Comparison of ENCODE assay signal across 10 mouse cellular contexts in the genomic region with DNA sequence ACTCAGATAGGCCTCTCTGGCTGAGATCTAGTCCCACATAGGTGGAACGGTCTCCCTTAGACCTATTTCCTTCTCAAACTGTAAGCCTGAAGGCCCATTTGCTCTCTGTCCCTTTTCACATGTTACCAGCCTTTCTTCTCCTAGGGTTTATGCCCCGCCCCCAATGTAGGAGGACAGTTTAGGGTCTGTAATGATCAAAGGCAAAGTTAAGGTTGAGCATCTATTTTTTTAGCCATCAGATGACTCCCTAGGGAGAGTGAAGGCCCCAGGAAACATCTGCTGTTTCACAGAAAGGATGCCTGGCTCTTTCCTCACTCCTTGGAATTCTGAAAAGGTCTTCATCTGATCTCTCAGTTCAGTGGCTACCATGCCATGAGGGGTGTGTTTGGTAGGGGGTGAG.
A peak's percentile ranks its signal among the peaks of the same experiment; 100 is the strongest.
DNase-seq lines count a peak whose midpoint lies in the region; ATAC-seq and TF ChIP-seq lines count a peak whose summit lies in the region.
"Had no signal": no experiment of that assay in that cellular context is flagged by ENCODE, and none has a peak within 500 bp of the region (broad histone marks: within the 10 kb centered on the region; RNA-seq: fewer than 3 reads in every experiment).

No protein-coding gene starts in this region.

- peaks cover 20% of the 10 kb centered on the region for H3K4me1 ChIP-seq in heart, embryonic 16.5 days (ENCODE audit: control insufficient read depth, insufficient read depth, low read length)
- peaks cover 4% of the 10 kb centered on the region; the same call in 1 of the 2 replicates for H3K4me1 ChIP-seq in heart, embryonic 10.5 days
- peaks cover 18% of the 10 kb centered on the region for H3K4me1 ChIP-seq in lung, embryonic 15.5 days
- peaks cover 9% of the 10 kb centered on the region for H3K4me1 ChIP-seq in lung, adult 2 months (ENCODE audit: control insufficient read depth, insufficient read depth, low read length)
- H3K4me1 ChIP-seq in intestine, embryonic 15.5 days (replicated peaks) = peaks cover 8% of the 10 kb centered on the region
- peaks cover 17% of the 10 kb centered on the region; the same call in 1 of the 2 replicates for H3K4me1 ChIP-seq in stomach, embryonic 15.5 days

- H3K27me3 ChIP-seq in heart, embryonic 16.5 days (ENCODE audit: control insufficient read depth, insufficient read depth, low read length) = no peaks in the 10 kb centered on the region
- no peaks in the 10 kb centered on the region for H3K27me3 ChIP-seq in heart, embryonic 10.5 days (ENCODE audit: insufficient read depth, poor library complexity, severe bottlenecking)
- no peaks in the 10 kb centered on the region for H3K27me3 ChIP-seq in lung, embryonic 15.5 days
- H3K27me3 ChIP-seq in intestine, embryonic 15.5 days (replicated peaks) = no peaks in the 10 kb centered on the region
- no peaks in the 10 kb centered on the region for H3K27me3 ChIP-seq in stomach, embryonic 15.5 days (replicated peaks)

- TF ChIP-seq POLR2A in lung, adult 2 months (IDR thresholded peaks at IDR 0.05; ENCODE audit: borderline replicate concordance, extremely low read depth, low read depth, low read length) = no peak

- ATAC-seq in heart, embryonic 16.5 days (replicated peaks; ENCODE audit: extremely low read depth, insufficient read depth, low FRiP score) = no peak
- no peak for ATAC-seq in lung, embryonic 15.5 days (ENCODE audit: borderline replicate concordance, extremely low read depth, low FRiP score, low TSS enrichment)
- ATAC-seq in intestine, embryonic 15.5 days = no peak
- no peak for ATAC-seq in stomach, embryonic 15.5 days (ENCODE audit: insufficient read depth, low FRiP score, low read depth)

- H3K4me3 ChIP-seq in heart, embryonic 16.5 days (ENCODE audit: low read length) = no peak overlapping the region
- no peak overlapping the region for H3K4me3 ChIP-seq in heart, embryonic 10.5 days
- H3K4me3 ChIP-seq in lung, embryonic 15.5 days = no peak overlapping the region
- H3K4me3 ChIP-seq in lung, adult 2 months (replicated peaks; ENCODE audit: extremely low read depth, low read depth, low read length) = no peak overlapping the region
- H3K4me3 ChIP-seq in intestine, embryonic 15.5 days (replicated peaks) = no peak overlapping the region
- H3K4me3 ChIP-seq in stomach, embryonic 15.5 days (replicated peaks) = no peak overlapping the region

- H3K9ac ChIP-seq in heart, embryonic 16.5 days (ENCODE audit: low read length) = no peak overlapping the region
- no peak overlapping the region for H3K9ac ChIP-seq in lung, embryonic 15.5 days
- H3K9ac ChIP-seq in intestine, embryonic 15.5 days = no peak overlapping the region
- no peak overlapping the region for H3K9ac ChIP-seq in stomach, embryonic 15.5 days

- peak overlapping the region; percentile 97 for H3K27ac ChIP-seq in heart, embryonic 16.5 days (ENCODE audit: low read length)
- H3K27ac ChIP-seq in heart, embryonic 10.5 days = no peak overlapping the region
- H3K27ac ChIP-seq in lung, embryonic 15.5 days = peak overlapping the region; percentile 96
- peak overlapping the region; percentile 87 for H3K27ac ChIP-seq in intestine, embryonic 15.5 days
- peak overlapping the region; percentile 93 for H3K27ac ChIP-seq in stomach, embryonic 15.5 days
- H3K27ac ChIP-seq: macrophage had no signal

- no peaks in the 10 kb centered on the region for H3K9me3 ChIP-seq in heart, embryonic 16.5 days (replicated peaks; ENCODE audit: control insufficient read depth, low read length)
- no peaks in the 10 kb centered on the region for H3K9me3 ChIP-seq in heart, embryonic 10.5 days
- no peaks in the 10 kb centered on the region for H3K9me3 ChIP-seq in lung, embryonic 15.5 days
- H3K9me3 ChIP-seq in intestine, embryonic 15.5 days = no peaks in the 10 kb centered on the region
- H3K9me3 ChIP-seq in stomach, embryonic 15.5 days = no peaks in the 10 kb centered on the region

- no peak overlapping the region for H3K4me2 ChIP-seq in heart, embryonic 16.5 days (ENCODE audit: low read depth, low read length)
- H3K4me2 ChIP-seq in lung, embryonic 15.5 days = no peak overlapping the region
- H3K4me2 ChIP-seq in intestine, embryonic 15.5 days (replicated peaks) = no peak overlapping the region
- H3K4me2 ChIP-seq in stomach, embryonic 15.5 days = no peak overlapping the region

- H3K36me3 ChIP-seq in heart, embryonic 16.5 days (ENCODE audit: control insufficient read depth, insufficient read depth) = no peaks in the 10 kb centered on the region
- H3K36me3 ChIP-seq in heart, embryonic 10.5 days = no peaks in the 10 kb centered on the region
- H3K36me3 ChIP-seq in lung, embryonic 15.5 days = no peaks in the 10 kb centered on the region
- no peaks in the 10 kb centered on the region for H3K36me3 ChIP-seq in intestine, embryonic 15.5 days
- no peaks in the 10 kb centered on the region for H3K36me3 ChIP-seq in stomach, embryonic 15.5 days

- 75% methylated on average over 2 of the region's 2 CpGs for WGBS in heart, embryonic 16.5 days
- 75% methylated on average over 2 of the region's 2 CpGs for WGBS in heart, embryonic 10.5 days
- WGBS in lung, embryonic 15.5 days = 81% methylated on average over 2 of the region's 2 CpGs
- WGBS in lung, adult 2 months = 91% methylated on average over 2 of the region's 2 CpGs
- WGBS in intestine, embryonic 15.5 days = 92% methylated on average over 2 of the region's 2 CpGs
- WGBS in stomach, embryonic 15.5 days = 88% methylated on average over 2 of the region's 2 CpGs

- no peak for DNase-seq in heart, embryonic 10.5 days (ENCODE audit: low spot score)
- DNase-seq in lung, adult 2 months = no peak
- no peak for DNase-seq in natural killer cell, adult 2 months (ENCODE audit: low spot score in 2 of 2)
- DNase-seq: cerebellum, adult 8-10 months; right cerebral cortex, postnatal 25 days had no signal

- no peak for TF ChIP-seq CTCF in lung, adult 2 months (IDR thresholded peaks at IDR 0.05; ENCODE audit: insufficient read depth, low read length)
